Mouse (Mus musculus) adrenal gland, postnatal 36 days (tissue): ENCODE measurements at regions not wholly inside any gene's neighbourhood (a gene's known extent, or its start where the extent isn't known, plus 50 kb on each side); places are given as distances from the start of the nearest gene placed in this dataset.
A peak's percentile ranks its signal among the peaks of the same experiment; 100 is the strongest.

Experiments used
- DNase-seq, 2 experiments: peaks; one replicate each; pipeline ENCODE4 v3.0.0; 2021; ENCODE audit warnings: mixed read lengths in 1 of 2

- DNase-seq, result peak in 1 of 2 experiments; percentile 16
Observed at GRCm38 (mm10) chr5:106557733-106558132, 51.2 kb upstream of the Gm17304 start.

GRCm38 (mm10) chr5:106539286-106539685 lies 69.6 kb upstream of the Gm17304 start:
- no peak for DNase-seq

- no peak for DNase-seq
Observed at GRCm38 (mm10) chr5:106537153-106537552, 71.7 kb upstream of the Gm17304 start.

- DNase-seq, result no peak
Observed at GRCm38 (mm10) chr5:106536068-106536467, 72.8 kb upstream of the Gm17304 start.

- no peak for DNase-seq
Observed at GRCm38 (mm10) chr5:106528811-106529210, 70.8 kb upstream of the Barhl2 start.

GRCm38 (mm10) chr5:106527364-106527985 lies 69.5 kb upstream of the Barhl2 start:
- no peak for DNase-seq

- DNase-seq, result no peak
Observed at GRCm38 (mm10) chr5:106512423-106513089, 54.6 kb upstream of the Barhl2 start.

- DNase-seq, result no peak
Observed at GRCm38 (mm10) chr5:106507901-106508300, 49.9 kb upstream of the Barhl2 start.
